Mouse (Mus musculus): Measurements from ENCODE around the gene Esrp2.

GRCm38 (mm10) chr8:106133526-106133925, 3.2 kb downstream of the Esrp2 start:
- TF ChIP-seq CTCF (IDR thresholded peaks at IDR 0.05; ENCODE audit: extremely low read depth, insufficient read depth, insufficient read length, insufficient replicate concordance) (no peak), POLR2A (IDR thresholded peaks at IDR 0.05; ENCODE audit: low read depth, low read length) (no peak)
